Mouse (Mus musculus) liver, embryonic 11.5 days (tissue): ENCODE data around the gene Itih3. TPM values are rescaled to one million over a fixed set of nuclear protein-coding genes. Genes with fewer than 3 reads are reported as not detected.
A peak's percentile ranks its signal among the peaks of the same experiment; 100 is the strongest.

ENCODE experiments used
- ATAC-seq: fragments of 200-750 bp; cut with Nextera tagmentation; replicated peaks from 2 replicates; pipeline ENCODE4 v1.8.0; 2017; ENCODE audit warnings: moderate number of reproducible peaks, mild to moderate bottlenecking, moderate TSS enrichment, moderate library complexity; ENCODE audit not compliant: low FRiP score
- DNase-seq: peaks from one replicate; pipeline ENCODE4 v3.0.0-alpha.2; 2017; ENCODE audit warnings: low spot score
- H3K27ac ChIP-seq: fragments of 300-500 bp; sonication (generic); 2 replicates; pipeline ENCODE4 v1.5.1; 2014; ENCODE audit warnings: mild to moderate bottlenecking, low read depth, low read length, control low read depth
- H3K27me3 ChIP-seq: fragments of 300-500 bp; sonication (generic); replicated peaks from 2 replicates; pipeline ENCODE4 v1.6.1; 2014; ENCODE audit warnings: low read length, mixed read lengths; ENCODE audit not compliant: control insufficient read depth, insufficient read depth
- H3K36me3 ChIP-seq: fragments of 300-500 bp; sonication (generic); 2 replicates; pipeline ENCODE4 v1.6.1; 2014; ENCODE audit warnings: mild to moderate bottlenecking, low read length, moderate library complexity, mixed read lengths; ENCODE audit not compliant: control insufficient read depth, insufficient read depth
- H3K4me1 ChIP-seq: fragments of 300-500 bp; sonication (generic); replicated peaks from 2 replicates; pipeline ENCODE4 v1.6.1; 2014; ENCODE audit warnings: low read length, mixed read lengths; ENCODE audit not compliant: control insufficient read depth, insufficient read depth
- H3K4me2 ChIP-seq: fragments of 300-500 bp; sonication (generic); 2 replicates; pipeline ENCODE4 v1.6.1; 2014; ENCODE audit warnings: mild to moderate bottlenecking, control low read depth, moderate library complexity
- H3K4me3 ChIP-seq: fragments of 300-500 bp; sonication (generic); 2 replicates; pipeline ENCODE4 v1.5.1; 2014; ENCODE audit warnings: low read depth, low read length, control low read depth
- H3K9ac ChIP-seq: fragments of 300-500 bp; sonication (generic); 2 replicates; pipeline ENCODE4 v1.6.1; 2014; ENCODE audit warnings: low read depth, low read length, control low read depth
- H3K9me3 ChIP-seq: fragments of 300-500 bp; sonication (generic); 2 replicates; pipeline ENCODE4 v1.6.1; 2016; ENCODE audit warnings: low read length, inconsistent platforms, mixed read lengths; ENCODE audit not compliant: control insufficient read depth
- WGBS: fragments of 180-500 bp; shearing (Covaris S2); extraction: QIAGEN DNeasy Blood & Tissue Kit; methylation state at CpG from one replicate; pipeline ENCODE4 v1.1.7; 2014; 5-methylcytosine and 5-hydroxymethylcytosine counted together
- polyA plus RNA-seq: library from polyadenylated mRNA; unstranded; fragments of >200 nt; fragmentation: Nextera tagmentation; extraction: Ambion mirVana; gene quantifications from 2 replicates; pipeline ENCODE4 v1.2.1, GENCODE M21; 2014

Itih3 gene
- polyA plus RNA-seq, 1 experiment from 2014 or later: 57.8 TPM

GRCm38 (mm10) chr14:30943038-30943437 lies 19.5 kb upstream of the Itih3 start, which contains the start of gene Itih1:
TSS of gene Itih1 (minus strand) at chr14:30943289.
- no peaks in the 10 kb centered on the region for H3K9me3 ChIP-seq
- peak within 1 kb of the TSS; percentile 45 for H3K4me2 ChIP-seq
- H3K27me3 ChIP-seq: no peaks in the 10 kb centered on the region
- ATAC-seq (0 out of 2 replicates have a peak, but pooled peaks have one; percentile 18), DNase-seq (no peak)
- WGBS: 72% methylated on average over 7 of the region's 7 CpGs
- H3K9ac ChIP-seq: peak within 1 kb of the TSS; percentile 35; the same call in 1 of the 2 replicates
- H3K4me3 ChIP-seq: peak within 1 kb of the TSS; percentile 22; the same call in 1 of the 2 replicates
- no peaks in the 10 kb centered on the region for H3K36me3 ChIP-seq
- H3K27ac ChIP-seq: peak within 1 kb of the TSS; percentile 71
- H3K4me1 ChIP-seq: no peaks in the 10 kb centered on the region

- WGBS: 75% methylated on average over 4 of the region's 4 CpGs
- H3K9ac ChIP-seq: no peak overlapping the region
- no peak overlapping the region for H3K4me3 ChIP-seq
- H3K27me3 ChIP-seq: no peaks in the 10 kb centered on the region
- no peak overlapping the region for H3K27ac ChIP-seq
- DNase-seq: no peak
- H3K9me3 ChIP-seq: no peaks in the 10 kb centered on the region
- ATAC-seq: no peak
- no peaks in the 10 kb centered on the region for H3K4me1 ChIP-seq
- H3K36me3 ChIP-seq: no peaks in the 10 kb centered on the region
- peak overlapping the region; percentile 45 for H3K4me2 ChIP-seq
These were observed 18.7 kb upstream of the Itih3 start for GRCm38 (mm10) chr14:30942254-30942653.

- WGBS: 79% methylated on average over 9 of the region's 9 CpGs
- no peak overlapping the region for H3K4me2 ChIP-seq
- no peaks in the 10 kb centered on the region for H3K9me3 ChIP-seq
- no peak overlapping the region for H3K9ac ChIP-seq
- H3K4me1 ChIP-seq: no peaks in the 10 kb centered on the region
- no peak for DNase-seq
- H3K27me3 ChIP-seq: no peaks in the 10 kb centered on the region
- H3K4me3 ChIP-seq: no peak overlapping the region
- no peak overlapping the region for H3K27ac ChIP-seq
- H3K36me3 ChIP-seq: no peaks in the 10 kb centered on the region
- ATAC-seq: no peak
These were observed 9.8 kb upstream of the Itih3 start for GRCm38 (mm10) chr14:30933351-30933750.

GRCm38 (mm10) chr14:30930386-30930785 lies 6.8 kb upstream of the Itih3 start:
- DNase-seq: no peak
- Histone ChIP-seq H3K27me3 (no peaks in the 10 kb centered on the region), H3K4me3 (no peak overlapping the region), H3K27ac (no peak overlapping the region), H3K9me3 (no peaks in the 10 kb centered on the region), H3K9ac (no peak overlapping the region), H3K36me3 (no peaks in the 10 kb centered on the region), H3K4me2 (no peak overlapping the region), H3K4me1 (no peaks in the 10 kb centered on the region)
- 85% methylated on average over 4 of the region's 4 CpGs for WGBS
- ATAC-seq: no peak

- Histone ChIP-seq H3K4me2 (no peak overlapping the region), H3K4me3 (no peak overlapping the region), H3K27ac (no peak overlapping the region), H3K4me1 (no peaks in the 10 kb centered on the region), H3K27me3 (no peaks in the 10 kb centered on the region), H3K9ac (no peak overlapping the region), H3K36me3 (no peaks in the 10 kb centered on the region), H3K9me3 (no peaks in the 10 kb centered on the region)
- DNase-seq (no peak), ATAC-seq (no peak)
- WGBS: 80% methylated on average over 3 of the region's 3 CpGs
These were observed 1.9 kb upstream of the Itih3 start for GRCm38 (mm10) chr14:30925492-30925891.

GRCm38 (mm10) chr14:30922053-30922670 lies 1.4 kb downstream of the Itih3 start:
- no peak overlapping the region for H3K9ac ChIP-seq
- no peak overlapping the region for H3K4me3 ChIP-seq
- H3K27me3 ChIP-seq: no peaks in the 10 kb centered on the region
- H3K4me1 ChIP-seq: no peaks in the 10 kb centered on the region
- no peak for DNase-seq
- H3K9me3 ChIP-seq: no peaks in the 10 kb centered on the region
- no peak overlapping the region for H3K27ac ChIP-seq
- no peaks in the 10 kb centered on the region for H3K36me3 ChIP-seq
- no peak for ATAC-seq
- 61% methylated on average over 8 of the region's 8 CpGs for WGBS
- H3K4me2 ChIP-seq: peak overlapping the region; percentile 41

GRCm38 (mm10) chr14:30916516-30916915 lies 7.0 kb downstream of the Itih3 start:
- Histone ChIP-seq H3K27ac (no peak overlapping the region), H3K9ac (no peak overlapping the region), H3K4me3 (no peak overlapping the region), H3K36me3 (no peaks in the 10 kb centered on the region), H3K9me3 (no peaks in the 10 kb centered on the region), H3K4me2 (no peak overlapping the region), H3K4me1 (no peaks in the 10 kb centered on the region), H3K27me3 (no peaks in the 10 kb centered on the region)
- DNase-seq: no peak
- ATAC-seq: no peak
- 91% methylated on average over 1 of the region's 1 CpGs for WGBS

- H3K27ac ChIP-seq: no peak overlapping the region
- H3K4me3 ChIP-seq: no peak overlapping the region
- no peaks in the 10 kb centered on the region for H3K4me1 ChIP-seq
- no peaks in the 10 kb centered on the region for H3K36me3 ChIP-seq
- no peak overlapping the region for H3K4me2 ChIP-seq
- no peaks in the 10 kb centered on the region for H3K9me3 ChIP-seq
- H3K27me3 ChIP-seq: no peaks in the 10 kb centered on the region
- ATAC-seq (no peak), DNase-seq (no peak)
- no peak overlapping the region for H3K9ac ChIP-seq
- 82% methylated on average over 5 of the region's 5 CpGs for WGBS
These were observed 10.2 kb downstream of the Itih3 start for GRCm38 (mm10) chr14:30913404-30913803.

- Histone ChIP-seq H3K4me1 (no peaks in the 10 kb centered on the region), H3K4me2 (no peak overlapping the region), H3K27me3 (no peaks in the 10 kb centered on the region), H3K9me3 (no peaks in the 10 kb centered on the region), H3K27ac (no peak overlapping the region), H3K36me3 (no peaks in the 10 kb centered on the region), H3K4me3 (no peak overlapping the region), H3K9ac (no peak overlapping the region)
- DNase-seq (no peak), ATAC-seq (no peak)
- WGBS: 72% methylated on average over 8 of the region's 8 CpGs
These were observed 10.9 kb downstream of the Itih3 start for GRCm38 (mm10) chr14:30912641-30913040.
